Mouse (Mus musculus): ENCODE data around the gene Nedd1. TPM values are rescaled to one million over a fixed set of nuclear protein-coding genes. Genes with fewer than 3 reads are reported as not detected.

Gene Nedd1
- 14.5 and 18.0 TPM in 2 replicates for polyA plus RNA-seq (2012)

- TF ChIP-seq GATA1 (IDR thresholded peaks at IDR 0.05; ENCODE audit: low read length), result no peak
Measured at GRCm38 (mm10) chr10:92721771-92722619, at the start of gene Nedd1. Nedd1 (minus strand) TSS chr10:92722420.

- no peak for TF ChIP-seq GATA1 (IDR thresholded peaks at IDR 0.05; ENCODE audit: low read length)
Measured at GRCm38 (mm10) chr10:92754359-92754758, 32.1 kb upstream of the Nedd1 start.

DNA sequence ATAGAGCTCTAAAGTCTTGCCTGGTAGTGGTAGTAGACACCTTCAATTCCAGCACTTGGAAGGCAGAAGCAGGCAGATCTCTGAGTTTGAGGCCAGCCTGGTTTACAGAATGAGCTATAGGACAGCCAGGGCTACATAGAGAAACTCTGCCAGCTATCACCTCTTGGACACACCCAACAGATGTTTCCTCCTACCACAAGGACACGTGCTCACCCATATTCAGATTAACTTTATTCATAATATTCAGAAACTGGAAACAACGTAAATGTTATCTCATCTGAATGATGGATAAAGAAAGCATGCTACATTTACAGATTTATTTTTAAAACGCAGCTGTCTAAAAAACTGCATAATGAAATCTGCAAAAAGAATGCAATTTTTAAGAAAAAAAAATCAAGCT, 8.1 kb upstream of the Nedd1 start:
- no peak for TF ChIP-seq GATA1 (IDR thresholded peaks at IDR 0.05; ENCODE audit: low read length)

GRCm38 (mm10) chr10:92728723-92729122, 6.5 kb upstream of the Nedd1 start:
- no peak for TF ChIP-seq GATA1 (IDR thresholded peaks at IDR 0.05; ENCODE audit: low read length)

DNA sequence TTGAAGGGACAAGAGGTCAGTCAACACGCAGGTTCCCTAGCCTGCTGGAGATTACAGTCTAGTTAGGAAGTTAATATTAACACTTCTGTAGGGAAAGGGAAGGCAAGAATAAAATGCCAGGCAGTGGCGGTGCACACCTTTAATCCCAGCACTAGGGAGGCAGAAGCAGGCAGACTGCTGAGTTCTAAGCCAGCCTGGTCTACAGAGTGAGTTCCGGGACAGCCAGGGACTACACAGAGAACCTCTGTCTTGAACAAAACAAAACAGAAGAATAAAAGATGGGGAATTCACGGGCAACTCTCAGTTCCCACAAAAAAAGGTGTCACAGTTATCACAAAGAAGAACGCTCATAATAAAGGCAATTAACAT, 384 bp upstream of the Nedd1 start:
- TF ChIP-seq GATA1 (IDR thresholded peaks at IDR 0.05; ENCODE audit: low read length), result no peak

DNA sequence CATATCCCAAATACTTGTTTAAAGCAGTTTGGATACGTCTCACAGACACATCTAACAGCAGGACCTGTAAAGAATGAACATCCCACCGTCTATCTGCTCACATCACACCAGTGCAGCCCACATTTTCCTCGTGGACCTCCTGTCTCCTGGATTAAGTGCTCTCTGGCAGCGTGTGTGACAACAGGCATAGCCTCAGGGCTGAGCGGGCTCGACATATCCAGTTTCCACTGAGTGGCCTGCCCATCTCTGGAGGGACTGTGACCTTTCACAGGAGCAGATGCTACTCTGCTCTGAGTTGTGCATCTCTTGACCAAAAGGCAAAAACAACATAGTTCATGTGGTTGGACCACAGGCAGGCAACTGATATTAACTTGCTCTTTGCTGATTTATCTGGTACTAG, 23.2 kb downstream of the Nedd1 start:
- TF ChIP-seq GATA1 (IDR thresholded peaks at IDR 0.05; ENCODE audit: low read length), result no peak

GRCm38 (mm10) chr10:92675056-92675455, 47.2 kb downstream of the Nedd1 start:
- no peak for TF ChIP-seq GATA1 (IDR thresholded peaks at IDR 0.05; ENCODE audit: low read length)

- TF ChIP-seq GATA1 (IDR thresholded peaks at IDR 0.05; ENCODE audit: low read length), result no peak
Measured at GRCm38 (mm10) chr10:92671906-92672305, 50.3 kb downstream of the Nedd1 start.

DNA sequence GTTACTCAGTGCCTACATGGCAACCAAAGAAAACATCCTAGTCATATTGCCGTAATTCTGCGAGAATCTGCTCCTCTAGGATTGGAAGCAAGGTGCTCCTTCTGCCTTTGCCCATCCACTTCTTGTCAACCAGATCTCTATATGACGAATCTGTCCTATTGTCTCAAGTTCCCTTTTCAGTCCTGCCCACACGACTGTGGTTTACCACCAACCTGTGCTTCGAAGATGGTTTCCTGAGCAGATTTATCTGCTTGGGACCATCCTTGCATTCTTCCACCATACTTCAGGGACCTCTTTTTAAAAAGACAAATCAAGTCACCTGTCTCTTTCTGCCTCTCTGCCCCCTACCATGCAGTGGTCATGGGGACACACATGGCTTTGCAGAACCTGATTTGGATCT, 56.9 kb downstream of the Nedd1 start:
- no peak for TF ChIP-seq GATA1 (IDR thresholded peaks at IDR 0.05; ENCODE audit: low read length)

DNA sequence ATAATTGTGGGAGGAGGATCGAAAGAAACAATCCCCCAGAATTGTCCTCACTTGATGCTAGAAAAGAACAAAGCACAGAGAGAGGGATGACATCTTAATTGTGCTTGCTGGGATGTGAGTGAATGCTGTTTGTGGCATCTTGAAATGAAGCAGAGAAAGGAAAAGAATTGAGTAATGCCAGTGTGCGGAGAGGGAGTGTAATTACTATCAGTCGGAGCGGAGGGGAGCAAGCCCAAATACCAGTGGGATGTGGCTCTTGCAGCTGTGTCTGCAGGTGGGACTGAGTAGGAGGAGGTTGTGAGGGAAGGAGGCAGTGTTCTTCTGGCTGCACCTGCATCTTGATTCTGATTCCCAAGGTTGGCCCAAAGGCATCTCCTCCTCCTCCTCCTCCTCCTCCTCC, 69.0 kb downstream of the Nedd1 start:
- no peak for TF ChIP-seq GATA1 (IDR thresholded peaks at IDR 0.05; ENCODE audit: low read length)

DNA sequence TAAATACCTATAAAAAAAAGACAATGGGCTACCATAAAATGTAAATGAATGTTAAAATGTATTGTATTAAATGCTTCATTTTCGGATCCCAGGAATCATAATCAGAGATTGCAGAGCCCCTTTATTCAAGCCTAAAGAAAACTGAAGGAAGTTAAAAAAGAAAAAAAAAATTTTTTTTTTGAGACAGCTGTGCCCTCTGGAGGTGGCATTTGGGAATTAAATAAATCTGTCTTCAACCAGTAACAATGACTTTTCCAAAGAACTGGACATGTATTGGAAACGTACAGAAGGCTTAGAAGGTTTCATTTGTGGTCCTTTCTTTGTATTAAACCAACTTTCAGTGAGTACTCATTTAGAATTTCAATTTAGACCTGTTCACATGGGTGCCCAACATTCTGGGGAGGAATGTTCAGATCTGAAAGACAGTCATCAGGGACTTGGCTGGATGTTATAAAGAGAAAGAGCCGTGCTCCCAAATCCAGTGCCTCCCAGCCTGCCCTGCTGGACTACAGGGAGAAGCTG, 69.8 kb downstream of the Nedd1 start:
- TF ChIP-seq GATA1 (IDR thresholded peaks at IDR 0.05; ENCODE audit: low read length), result no peak

DNA sequence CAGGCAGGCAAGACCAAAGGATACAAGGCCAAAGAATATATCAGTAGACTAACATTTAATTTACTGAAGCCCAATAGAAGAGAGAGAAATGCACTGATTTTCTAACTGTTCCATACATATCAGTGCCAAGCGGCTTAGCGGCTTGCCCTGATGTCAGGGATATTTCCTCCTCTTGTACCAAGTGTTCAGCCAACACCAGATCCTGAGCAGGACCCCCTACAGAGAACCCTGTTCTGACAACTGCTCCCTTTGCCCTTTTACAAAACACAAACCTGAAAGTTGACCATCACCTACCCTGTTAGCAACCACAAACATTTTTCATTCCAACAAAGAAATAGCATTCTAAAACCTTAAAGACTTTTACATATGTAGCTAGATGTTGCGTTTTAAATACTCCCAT, 71.0 kb downstream of the Nedd1 start:
- TF ChIP-seq GATA1 (IDR thresholded peaks at IDR 0.05; ENCODE audit: low read length), result no peak

DNA sequence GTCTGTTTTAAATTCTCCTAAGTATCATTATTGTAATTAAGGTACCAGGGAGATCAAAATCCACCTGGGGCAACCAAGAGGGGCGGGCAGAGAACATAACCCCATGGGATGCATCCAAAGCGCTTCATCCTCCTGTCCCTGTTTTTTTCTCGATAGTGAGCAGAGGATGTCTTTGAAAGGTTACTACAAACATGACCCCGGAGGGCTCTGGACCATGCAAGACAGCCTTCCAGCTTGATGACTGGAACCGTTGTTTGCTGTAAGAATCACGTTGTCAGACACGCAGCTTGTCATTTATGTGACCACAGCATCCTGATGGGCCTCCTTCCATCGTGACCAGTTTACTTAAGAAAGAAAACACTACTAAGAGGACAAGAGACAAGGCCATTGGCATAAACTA, 73.1 kb downstream of the Nedd1 start:
- no peak for TF ChIP-seq GATA1 (IDR thresholded peaks at IDR 0.05; ENCODE audit: low read length)

GRCm38 (mm10) chr10:92647691-92648090, 74.5 kb downstream of the Nedd1 start:
- no peak for TF ChIP-seq GATA1 (IDR thresholded peaks at IDR 0.05; ENCODE audit: low read length)

DNA sequence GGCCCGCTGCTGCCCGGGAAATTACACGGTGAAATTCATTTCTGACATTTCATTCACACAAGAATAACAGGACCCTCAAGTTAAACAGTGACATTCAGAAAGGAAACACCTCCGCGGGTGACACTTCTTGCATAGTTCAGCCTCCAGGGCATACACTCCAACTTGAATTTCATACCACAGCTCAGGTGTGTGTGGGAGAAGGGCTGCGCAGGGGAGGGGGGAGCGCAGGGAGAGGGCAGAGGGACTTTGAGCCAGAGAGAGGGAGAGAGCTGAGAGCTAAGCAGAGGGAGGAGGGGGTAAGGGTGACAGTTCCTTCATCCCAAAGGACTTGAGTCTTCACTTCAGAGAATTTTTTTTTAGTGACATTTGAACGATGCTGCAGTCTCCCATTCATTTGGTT, 78.2 kb downstream of the Nedd1 start:
- no peak for TF ChIP-seq GATA1 (IDR thresholded peaks at IDR 0.05; ENCODE audit: low read length)

DNA sequence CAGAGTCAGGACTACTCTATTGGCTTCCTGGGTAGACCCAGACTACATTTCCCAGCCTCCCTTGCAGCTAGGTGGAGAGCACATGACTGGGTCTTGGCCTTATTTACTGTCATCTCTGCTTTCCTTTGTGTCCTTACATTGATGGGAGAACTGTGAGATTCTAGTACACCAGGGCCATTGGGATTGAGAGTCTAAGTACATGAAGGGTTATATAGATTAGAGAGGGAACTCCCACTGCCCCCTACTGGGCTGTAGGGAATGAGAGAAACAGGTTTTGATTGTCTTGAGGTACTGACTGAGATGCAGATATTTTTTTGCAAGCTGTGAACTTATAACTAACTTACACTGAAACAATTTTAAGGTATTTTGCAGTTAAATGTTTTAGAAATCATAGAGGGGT, 81.2 kb downstream of the Nedd1 start:
- TF ChIP-seq GATA1 (IDR thresholded peaks at IDR 0.05; ENCODE audit: low read length), result no peak

Data from G1E-ER4 (cell line).